Mouse (Mus musculus): ENCODE results near the gene Yipf4. TPM values are rescaled to one million over a fixed set of nuclear protein-coding genes. Genes with fewer than 3 reads are reported as not detected.

Yipf4 gene
- polyA plus RNA-seq, 1 experiment from 2014 or later, result 82.8 TPM

DNA sequence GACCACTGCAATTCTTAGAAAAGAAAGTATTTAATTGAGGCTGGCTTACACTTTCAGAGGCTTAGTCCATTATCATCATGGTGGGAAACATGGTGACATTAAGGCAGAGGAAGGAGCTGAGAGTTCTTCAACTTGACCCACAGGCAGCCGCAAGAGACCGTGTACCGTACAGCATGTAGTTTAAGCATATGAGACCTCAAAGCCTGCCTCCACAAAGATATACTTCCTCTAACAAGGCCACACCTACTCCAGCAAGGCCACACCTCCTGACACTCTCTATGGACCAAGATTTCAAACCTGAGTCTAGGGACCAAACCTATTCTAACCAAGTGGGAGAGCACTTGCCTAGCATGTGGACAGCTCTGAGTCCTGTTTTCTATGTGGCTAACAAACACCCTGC is 19.3 kb downstream of the Yipf4 start:
- H3K4me1 ChIP-seq (replicated peaks; ENCODE audit: control insufficient read depth, insufficient read depth, low read length), result no peaks in the 10 kb centered on the region
- H3K9ac ChIP-seq (ENCODE audit: low read depth, low read length), result no peak overlapping the region
- no peaks in the 10 kb centered on the region for H3K36me3 ChIP-seq (ENCODE audit: control insufficient read depth, insufficient read depth)
- no peak overlapping the region for H3K4me2 ChIP-seq (replicated peaks; ENCODE audit: low read depth)
- no peak for TF ChIP-seq CTCF (IDR thresholded peaks at IDR 0.05; ENCODE audit: low read depth)
- H3K4me3 ChIP-seq (ENCODE audit: low read depth, low read length), result no peak overlapping the region
- H3K27ac ChIP-seq (ENCODE audit: low read depth, low read length), result no peak overlapping the region
- no peaks in the 10 kb centered on the region for H3K27me3 ChIP-seq (replicated peaks; ENCODE audit: control insufficient read depth, insufficient read depth, low read length)
- no peak for ATAC-seq
- H3K9me3 ChIP-seq (ENCODE audit: control insufficient read depth), result no peaks in the 10 kb centered on the region
- WGBS, result 75% methylated on average over 3 of the region's 3 CpGs

- Histone ChIP-seq H3K4me3 (ENCODE audit: low read depth, low read length) (no peak overlapping the region), H3K9me3 (ENCODE audit: control insufficient read depth) (no peaks in the 10 kb centered on the region), H3K27me3 (replicated peaks; ENCODE audit: control insufficient read depth, insufficient read depth, low read length) (no peaks in the 10 kb centered on the region), H3K4me2 (replicated peaks; ENCODE audit: low read depth) (no peak overlapping the region), H3K36me3 (ENCODE audit: control insufficient read depth, insufficient read depth) (no peaks in the 10 kb centered on the region), H3K4me1 (replicated peaks; ENCODE audit: control insufficient read depth, insufficient read depth, low read length) (no peaks in the 10 kb centered on the region), H3K27ac (ENCODE audit: low read depth, low read length) (no peak overlapping the region), H3K9ac (ENCODE audit: low read depth, low read length) (no peak overlapping the region)
- 79% methylated on average over 2 of the region's 2 CpGs for WGBS
- no peak for TF ChIP-seq CTCF (IDR thresholded peaks at IDR 0.05; ENCODE audit: low read depth)
- ATAC-seq, result no peak
Measured at GRCm38 (mm10) chr17:74512308-74512707, 23.0 kb downstream of the Yipf4 start.

- 83% methylated on average over 8 of the region's 8 CpGs for WGBS
- Histone ChIP-seq H3K4me1 (replicated peaks; ENCODE audit: control insufficient read depth, insufficient read depth, low read length) (no peaks in the 10 kb centered on the region; the same call in 1 of the 2 replicates), H3K36me3 (ENCODE audit: control insufficient read depth, insufficient read depth) (no peaks in the 10 kb centered on the region), H3K9ac (ENCODE audit: low read depth, low read length) (no peak overlapping the region), H3K9me3 (ENCODE audit: control insufficient read depth) (no peaks in the 10 kb centered on the region), H3K27me3 (replicated peaks; ENCODE audit: control insufficient read depth, insufficient read depth, low read length) (no peaks in the 10 kb centered on the region), H3K4me3 (ENCODE audit: low read depth, low read length) (no peak overlapping the region), H3K4me2 (replicated peaks; ENCODE audit: low read depth) (no peak overlapping the region), H3K27ac (ENCODE audit: low read depth, low read length) (no peak overlapping the region)
- ATAC-seq, result no peak
- TF ChIP-seq CTCF (IDR thresholded peaks at IDR 0.05; ENCODE audit: low read depth), result peak; percentile 16; the same call in 1 of the 2 replicates
Measured at GRCm38 (mm10) chr17:74522797-74523723, 33.8 kb downstream of the Yipf4 start.

DNA sequence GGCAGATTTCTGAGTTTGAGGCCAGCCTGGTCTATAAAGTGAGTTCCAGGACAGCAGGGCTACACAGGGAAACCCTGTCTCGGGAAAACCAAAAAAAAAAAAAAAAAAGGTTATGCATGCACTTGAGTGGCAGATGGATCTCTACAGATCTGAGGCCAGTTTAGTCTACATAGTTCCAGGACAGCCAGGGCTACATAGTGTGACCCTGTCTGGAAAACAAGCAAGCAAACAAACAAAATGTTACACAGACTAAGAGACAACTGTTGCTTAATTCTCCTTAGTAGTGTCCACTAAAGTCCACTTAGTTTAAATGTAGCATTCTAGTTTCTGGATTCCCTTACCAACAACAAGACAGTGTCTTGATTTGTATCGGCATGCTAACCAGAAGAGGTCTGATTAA is 36.8 kb downstream of the Yipf4 start:
- H3K9me3 ChIP-seq (ENCODE audit: control insufficient read depth), result no peaks in the 10 kb centered on the region
- no peak overlapping the region for H3K9ac ChIP-seq (ENCODE audit: low read depth, low read length)
- H3K27ac ChIP-seq (ENCODE audit: low read depth, low read length), result no peak overlapping the region
- ATAC-seq, result no peak
- H3K4me2 ChIP-seq (replicated peaks; ENCODE audit: low read depth), result no peak overlapping the region
- 91% methylated on average over 2 of the region's 2 CpGs for WGBS
- no peak for TF ChIP-seq CTCF (IDR thresholded peaks at IDR 0.05; ENCODE audit: low read depth)
- H3K4me3 ChIP-seq (ENCODE audit: low read depth, low read length), result no peak overlapping the region
- H3K4me1 ChIP-seq (replicated peaks; ENCODE audit: control insufficient read depth, insufficient read depth, low read length), result no peaks in the 10 kb centered on the region; the same call in 1 of the 2 replicates
- no peaks in the 10 kb centered on the region for H3K27me3 ChIP-seq (replicated peaks; ENCODE audit: control insufficient read depth, insufficient read depth, low read length)
- no peaks in the 10 kb centered on the region for H3K36me3 ChIP-seq (ENCODE audit: control insufficient read depth, insufficient read depth)

DNA sequence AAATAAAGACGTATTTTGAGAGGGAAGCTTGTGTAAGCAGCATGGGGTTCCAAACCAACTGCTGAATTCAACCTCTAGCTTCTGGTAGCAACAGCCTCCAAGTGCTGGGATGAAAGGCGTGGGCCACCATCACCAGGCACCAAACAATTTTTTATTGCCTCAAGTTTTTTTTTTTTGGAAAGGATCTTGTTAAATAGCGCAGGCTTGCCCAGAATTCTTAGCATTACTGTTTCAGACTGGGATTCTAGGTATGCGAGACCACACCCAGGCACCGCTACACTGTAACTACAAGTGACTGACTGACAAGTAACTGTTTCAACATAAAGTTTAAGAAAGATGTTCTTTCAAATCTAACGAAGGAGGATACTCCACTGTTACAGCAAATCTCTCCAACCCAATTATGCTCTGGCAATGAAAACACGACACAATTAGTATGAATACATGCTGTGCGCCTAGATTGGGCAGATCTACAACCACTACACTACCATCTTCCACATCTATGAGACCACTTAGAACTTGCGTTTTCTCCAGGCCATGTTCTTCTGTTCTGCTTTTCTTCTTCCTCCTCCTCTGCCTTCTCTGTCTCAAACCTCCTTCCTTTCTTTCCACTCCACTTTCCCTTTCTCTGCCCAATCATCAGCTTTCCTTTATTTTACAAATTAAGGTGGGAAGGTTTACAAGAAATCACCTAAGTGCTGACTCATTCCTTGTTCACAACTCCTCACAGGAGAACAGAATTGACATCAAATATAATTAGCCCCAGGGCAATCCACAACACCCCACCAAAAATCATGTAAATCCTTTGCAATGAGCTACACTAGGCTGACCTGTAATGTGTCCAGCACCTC is 37.7 kb downstream of the Yipf4 start:
- Histone ChIP-seq H3K27me3 (replicated peaks; ENCODE audit: control insufficient read depth, insufficient read depth, low read length) (no peaks in the 10 kb centered on the region), H3K9me3 (ENCODE audit: control insufficient read depth) (no peaks in the 10 kb centered on the region), H3K36me3 (ENCODE audit: control insufficient read depth, insufficient read depth) (no peaks in the 10 kb centered on the region), H3K4me2 (replicated peaks; ENCODE audit: low read depth) (peak overlapping the region; percentile 58), H3K27ac (ENCODE audit: low read depth, low read length) (peak overlapping the region; percentile 98), H3K4me3 (ENCODE audit: low read depth, low read length) (peak overlapping the region; percentile 22), H3K9ac (ENCODE audit: low read depth, low read length) (0 out of 2 replicates have a peak overlapping the region, but pooled peaks have one; percentile 22), H3K4me1 (replicated peaks; ENCODE audit: control insufficient read depth, insufficient read depth, low read length) (no peaks in the 10 kb centered on the region; the same call in 1 of the 2 replicates)
- TF ChIP-seq CTCF (IDR thresholded peaks at IDR 0.05; ENCODE audit: low read depth), result no peak
- 79% methylated on average over 9 of the region's 9 CpGs for WGBS
- ATAC-seq, result no peak

Data from intestine, postnatal 0 days (tissue).